Mouse (Mus musculus) heart, embryonic 10.5 days (tissue): Measurements from ENCODE around the gene Med24. TPM values are rescaled to one million over a fixed set of nuclear protein-coding genes. Genes with fewer than 3 reads are reported as not detected.
"Not testable (repeated sequence)": the region's sequence is repeated elsewhere in the genome, so short reads cannot be mapped to it uniquely, and the experiment has no call there.

Experiments used
- DNase-seq: peaks from one replicate; pipeline ENCODE4 v3.0.0-alpha.2; 2017; ENCODE audit warnings: low spot score
- H3K27ac ChIP-seq: fragments of 300-500 bp; sonication (generic); 2 replicates; pipeline ENCODE4 v1.5.1; 2016; ENCODE audit warnings: mild to moderate bottlenecking
- H3K27me3 ChIP-seq: fragments of 300-500 bp; sonication (generic); 2 replicates; pipeline ENCODE4 v1.6.1; 2016; ENCODE audit warnings: mild to moderate bottlenecking; ENCODE audit not compliant: poor library complexity, insufficient read depth, severe bottlenecking
- H3K36me3 ChIP-seq: fragments of 300-500 bp; sonication (generic); 2 replicates; pipeline ENCODE4 v1.6.1; 2016; ENCODE audit warnings: mild to moderate bottlenecking, moderate library complexity
- H3K4me1 ChIP-seq: fragments of 300-500 bp; sonication (generic); 2 replicates; pipeline ENCODE4 v1.6.1; 2016; ENCODE audit warnings: mild to moderate bottlenecking
- H3K4me3 ChIP-seq: fragments of 300-500 bp; sonication (generic); 2 replicates; pipeline ENCODE4 v1.5.1; 2016; ENCODE audit warnings: mild to moderate bottlenecking, moderate library complexity
- H3K9me3 ChIP-seq: fragments of 300-500 bp; sonication (generic); 2 replicates; pipeline ENCODE4 v1.6.1; 2016; ENCODE audit warnings: mild to moderate bottlenecking, moderate library complexity
- WGBS: fragments of 180-500 bp; shearing (Covaris S2); methylation state at CpG from one replicate; pipeline ENCODE4 v1.1.7; 2016; 5-methylcytosine and 5-hydroxymethylcytosine counted together
- polyA plus RNA-seq: library from polyadenylated mRNA; unstranded; fragments of >200 nt; fragmentation: Nextera tagmentation; extraction: Ambion mirVana; gene quantifications from 2 replicates; pipeline ENCODE4 v1.2.1, GENCODE M21; 2016

Gene Med24
- polyA plus RNA-seq, 1 experiment from 2014 or later: 56.5 TPM

- Histone ChIP-seq H3K9me3 (no peaks in the 10 kb centered on the region), H3K4me3 (peak within 1 kb of the TSS; percentile 86), H3K27me3 (no peaks in the 10 kb centered on the region), H3K4me1 (peaks cover 73% of the 10 kb centered on the region), H3K36me3 (no peaks in the 10 kb centered on the region), H3K27ac (peak within 1 kb of the TSS; percentile 99)
- DNase-seq: peak; percentile 92
- WGBS: 0% methylated on average over 22 of the region's 22 CpGs
These were observed 11.3 kb upstream of the Med24 start, which contains the start of gene Thra for GRCm38 (mm10) chr11:98740393-98741050. Gene Thra (plus strand): TSS chr11:98740638.

GRCm38 (mm10) chr11:98740026-98740392 is 10.8 kb upstream of the Med24 start:
- Histone ChIP-seq H3K36me3 (no peaks in the 10 kb centered on the region), H3K27ac (peak overlapping the region; percentile 99), H3K4me3 (peak overlapping the region; percentile 86), H3K27me3 (no peaks in the 10 kb centered on the region), H3K9me3 (no peaks in the 10 kb centered on the region), H3K4me1 (peaks cover 69% of the 10 kb centered on the region)
- no peak for DNase-seq
- WGBS: 12% methylated on average over 8 of the region's 8 CpGs

DNA sequence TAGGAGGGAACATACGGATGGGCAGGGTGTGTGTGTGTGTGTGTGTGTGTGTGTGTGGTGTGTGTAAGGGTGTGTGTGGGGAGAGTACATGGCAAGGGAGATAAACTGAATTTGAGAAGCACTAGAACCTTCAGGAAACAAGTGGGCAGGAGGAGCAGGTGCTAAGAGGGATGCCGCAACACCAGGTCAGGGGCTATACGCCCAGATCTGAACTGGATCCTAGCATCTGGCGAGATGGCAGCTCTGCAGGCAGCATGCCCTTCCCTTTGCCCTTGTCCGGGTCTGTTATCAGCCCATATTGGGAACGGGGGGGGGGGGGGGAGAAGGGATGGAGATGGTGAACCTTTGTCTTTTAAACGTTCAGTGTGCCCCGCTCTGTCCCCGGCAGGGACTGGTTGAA is 9.7 kb upstream of the Med24 start:
- H3K36me3 ChIP-seq: no peaks in the 10 kb centered on the region
- no peak for DNase-seq
- H3K4me1 ChIP-seq: peaks cover 58% of the 10 kb centered on the region
- no peaks in the 10 kb centered on the region for H3K27me3 ChIP-seq
- H3K27ac ChIP-seq: peak overlapping the region; percentile 67; the same call in 1 of the 2 replicates
- H3K9me3 ChIP-seq: no peaks in the 10 kb centered on the region
- no peak overlapping the region for H3K4me3 ChIP-seq
- WGBS: 50% methylated on average over 9 of the region's 9 CpGs

DNA sequence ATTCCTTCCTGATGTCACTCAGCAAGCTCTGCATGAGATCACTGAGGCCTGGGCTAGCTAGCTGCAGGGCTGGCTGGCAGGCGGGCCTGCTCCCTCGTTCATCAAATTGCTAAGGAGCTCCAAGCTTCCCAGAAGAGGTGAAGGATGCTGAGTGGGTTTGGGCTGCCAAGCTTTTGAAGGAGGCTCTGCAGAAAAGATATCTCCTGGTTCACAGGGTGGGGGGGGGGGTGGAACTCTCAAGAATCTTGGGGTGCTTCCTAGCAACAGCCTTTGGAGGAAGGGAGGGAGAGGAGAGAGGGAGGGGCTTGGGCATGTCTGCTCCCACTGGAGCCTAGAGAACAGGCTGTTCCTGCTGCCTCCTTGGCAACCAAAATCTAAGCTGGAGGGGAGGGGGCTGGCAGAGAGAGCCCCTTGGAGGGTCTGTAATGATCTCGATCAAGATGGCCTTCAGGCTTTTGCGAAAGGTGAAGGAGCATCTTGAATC is 9.2 kb upstream of the Med24 start:
- H3K36me3 ChIP-seq: no peaks in the 10 kb centered on the region
- WGBS: 42% methylated on average over 4 of the region's 4 CpGs
- peak overlapping the region; percentile 67 for H3K27ac ChIP-seq
- H3K4me1 ChIP-seq: peaks cover 53% of the 10 kb centered on the region
- no peak overlapping the region for H3K4me3 ChIP-seq
- no peak for DNase-seq
- no peaks in the 10 kb centered on the region for H3K9me3 ChIP-seq
- H3K27me3 ChIP-seq: no peaks in the 10 kb centered on the region

GRCm38 (mm10) chr11:98737220-98737619 is 8.0 kb upstream of the Med24 start:
- H3K9me3 ChIP-seq, H3K27ac ChIP-seq, H3K36me3 ChIP-seq, H3K27me3 ChIP-seq, H3K4me3 ChIP-seq, DNase-seq: not testable (repeated sequence)
- H3K4me1 ChIP-seq: peaks cover 41% of the 10 kb centered on the region
- WGBS: 81% methylated on average over 2 of the region's 2 CpGs

- Histone ChIP-seq H3K9me3 (no peaks in the 10 kb centered on the region), H3K4me1 (peaks cover 30% of the 10 kb centered on the region)
These were observed 6.9 kb upstream of the Med24 start for GRCm38 (mm10) chr11:98736176-98736575.

DNA sequence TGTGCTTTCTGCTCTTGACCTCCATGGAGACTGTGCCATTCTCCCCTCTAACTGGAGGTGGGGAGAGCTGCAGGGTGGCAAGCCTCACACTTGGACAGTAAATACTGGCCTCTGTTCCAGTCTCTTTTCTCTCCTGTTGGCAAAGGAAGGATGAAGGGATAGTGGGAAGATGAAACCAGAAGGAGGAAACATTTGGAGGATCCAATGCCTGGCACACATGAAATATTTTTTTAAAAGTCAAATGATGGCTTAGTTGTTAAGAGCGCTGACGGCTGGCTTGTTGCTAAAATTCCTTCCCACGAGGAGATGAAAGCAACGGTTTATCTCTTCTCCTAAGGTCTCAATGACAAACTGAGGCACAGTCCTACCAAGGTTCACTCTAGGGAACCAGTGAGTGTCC is 5.9 kb upstream of the Med24 start:
- Histone ChIP-seq H3K9me3 (no peaks in the 10 kb centered on the region), H3K4me1 (peaks cover 20% of the 10 kb centered on the region), H3K36me3 (no peaks in the 10 kb centered on the region), H3K4me3 (no peak overlapping the region), H3K27ac (no peak overlapping the region), H3K27me3 (no peaks in the 10 kb centered on the region)
- no peak for DNase-seq
- 92% methylated on average over 4 of the region's 4 CpGs for WGBS

More at GRCm38 (mm10) chr11:98736176-98736575, 6.9 kb upstream of the Med24 start:
- H3K27ac ChIP-seq: no peak overlapping the region
- WGBS: 93% methylated on average over 1 of the region's 1 CpGs
- H3K27me3 ChIP-seq: no peaks in the 10 kb centered on the region
- H3K36me3 ChIP-seq: no peaks in the 10 kb centered on the region
- H3K4me3 ChIP-seq: no peak overlapping the region
- DNase-seq: no peak

DNA sequence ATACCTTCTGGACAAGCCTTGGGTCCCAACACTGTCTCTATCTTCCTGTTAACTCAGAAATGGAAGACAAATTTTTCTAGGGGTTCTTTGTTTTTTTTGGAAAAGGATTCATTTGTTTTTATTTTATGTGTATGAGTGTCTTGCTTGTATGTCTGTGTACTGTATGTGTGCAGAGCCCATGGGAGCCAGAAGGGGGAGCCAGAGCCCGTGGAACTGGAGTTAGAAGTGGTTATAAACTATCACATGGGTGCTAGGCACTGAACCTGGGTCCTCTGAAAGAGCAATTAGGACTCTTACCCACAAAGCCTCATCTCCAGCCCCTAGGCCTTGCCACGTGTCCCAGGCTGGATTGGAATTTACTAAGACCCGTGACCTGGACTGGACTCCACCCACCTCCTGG is 4.8 kb upstream of the Med24 start:
- DNase-seq: no peak
- no peaks in the 10 kb centered on the region for H3K27me3 ChIP-seq
- H3K4me3 ChIP-seq: no peak overlapping the region
- H3K9me3 ChIP-seq: no peaks in the 10 kb centered on the region
- no peak overlapping the region for H3K27ac ChIP-seq
- H3K4me1 ChIP-seq: peaks cover 10% of the 10 kb centered on the region
- H3K36me3 ChIP-seq: no peaks in the 10 kb centered on the region
- 65% methylated on average over 3 of the region's 3 CpGs for WGBS

GRCm38 (mm10) chr11:98731134-98731533 is 1.9 kb upstream of the Med24 start:
- WGBS: 56% methylated on average over 5 of the region's 5 CpGs
- H3K27ac ChIP-seq: no peak overlapping the region

GRCm38 (mm10) chr11:98730727-98731126 is 1.5 kb upstream of the Med24 start:
- WGBS: 66% methylated on average over 4 of the region's 4 CpGs
- H3K27ac ChIP-seq: no peak overlapping the region
- no peaks in the 10 kb centered on the region for H3K9me3 ChIP-seq
- H3K36me3 ChIP-seq: peaks cover 21% of the 10 kb centered on the region
- no peaks in the 10 kb centered on the region for H3K27me3 ChIP-seq
- DNase-seq: no peak
- H3K4me3 ChIP-seq: no peak overlapping the region
- peaks cover 4% of the 10 kb centered on the region for H3K4me1 ChIP-seq

More at GRCm38 (mm10) chr11:98731134-98731533, 1.9 kb upstream of the Med24 start:
- Histone ChIP-seq H3K9me3 (no peaks in the 10 kb centered on the region), H3K36me3 (peaks cover 16% of the 10 kb centered on the region), H3K4me3 (no peak overlapping the region), H3K4me1 (peaks cover 4% of the 10 kb centered on the region), H3K27me3 (no peaks in the 10 kb centered on the region)
- DNase-seq: no peak

GRCm38 (mm10) chr11:98725926-98726506 is 3.2 kb downstream of the Med24 start:
- no peak overlapping the region for H3K4me3 ChIP-seq
- 94% methylated on average over 15 of the region's 15 CpGs for WGBS
- H3K27ac ChIP-seq: no peak overlapping the region
- peaks cover 20% of the 10 kb centered on the region for H3K4me1 ChIP-seq
- H3K36me3 ChIP-seq: peaks cover 35% of the 10 kb centered on the region
- DNase-seq: no peak
- no peaks in the 10 kb centered on the region for H3K27me3 ChIP-seq
- H3K9me3 ChIP-seq: no peaks in the 10 kb centered on the region

- no peaks in the 10 kb centered on the region for H3K27me3 ChIP-seq
- no peak for DNase-seq
- WGBS: 77% methylated on average over 7 of the region's 7 CpGs
- H3K4me1 ChIP-seq: peaks cover 27% of the 10 kb centered on the region
- H3K9me3 ChIP-seq: no peaks in the 10 kb centered on the region
- H3K36me3 ChIP-seq: peaks cover 41% of the 10 kb centered on the region
- no peak overlapping the region for H3K4me3 ChIP-seq
- H3K27ac ChIP-seq: no peak overlapping the region
These were observed 6.1 kb downstream of the Med24 start for GRCm38 (mm10) chr11:98723098-98723497.

DNA sequence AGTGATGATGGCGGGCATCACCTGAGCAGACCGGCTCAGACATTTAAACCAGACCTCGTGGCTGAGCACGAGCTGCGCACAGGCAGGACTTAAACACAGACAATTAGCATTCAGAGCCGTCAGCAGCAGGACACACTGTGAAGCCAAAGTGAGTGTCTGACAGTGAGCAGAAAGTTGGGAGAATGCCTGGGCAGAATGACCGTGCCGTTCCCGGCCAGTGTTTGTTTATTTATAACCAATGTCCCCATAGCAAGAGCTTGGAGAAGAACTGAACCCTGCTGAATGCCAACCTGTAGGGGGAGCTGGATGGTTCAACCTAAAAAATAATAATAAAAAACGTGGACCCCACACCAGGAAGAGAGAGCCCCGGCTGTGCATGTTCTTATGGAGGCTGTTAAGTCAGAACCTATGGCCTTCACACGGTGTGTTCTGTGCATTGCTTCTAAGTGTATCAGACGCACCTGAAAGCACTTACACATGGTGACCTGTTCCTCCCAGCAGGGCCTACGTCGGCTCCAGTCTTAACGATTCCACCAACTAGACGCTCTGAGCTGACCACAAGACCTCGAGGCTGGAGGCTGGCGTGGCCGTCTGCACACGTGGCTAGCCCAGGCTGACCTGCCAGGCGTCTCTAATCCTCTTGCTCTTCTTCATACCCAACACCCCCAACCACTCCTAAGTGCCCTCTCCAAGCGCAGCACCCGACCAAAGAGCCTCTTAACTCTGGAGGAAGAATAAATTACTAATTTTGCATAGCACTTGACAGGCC is 7.6 kb downstream of the Med24 start:
- WGBS: 61% methylated on average over 24 of the region's 24 CpGs
- H3K4me1 ChIP-seq: peaks cover 31% of the 10 kb centered on the region
- H3K9me3 ChIP-seq: no peaks in the 10 kb centered on the region
- peaks cover 42% of the 10 kb centered on the region for H3K36me3 ChIP-seq
- peak overlapping the region; percentile 31 for H3K4me3 ChIP-seq
- H3K27me3 ChIP-seq: no peaks in the 10 kb centered on the region
- peak overlapping the region; percentile 73 for H3K27ac ChIP-seq
- DNase-seq: peak; percentile 88
